Mouse (Mus musculus) spleen, embryonic (tissue): ENCODE measurements at regions not wholly inside any gene's neighbourhood (a gene's known extent, or its start where the extent isn't known, plus 50 kb on each side); places are given as distances from the start of the nearest gene placed in this dataset.

Source experiments
- CTCF ChIA-PET: fragments of 350-600 bp; sonication (Branson Sonifier 250); formaldehyde crosslinking; loops from one replicate; lab custom pipeline; 2022; lab: Charles Lee

DNA sequence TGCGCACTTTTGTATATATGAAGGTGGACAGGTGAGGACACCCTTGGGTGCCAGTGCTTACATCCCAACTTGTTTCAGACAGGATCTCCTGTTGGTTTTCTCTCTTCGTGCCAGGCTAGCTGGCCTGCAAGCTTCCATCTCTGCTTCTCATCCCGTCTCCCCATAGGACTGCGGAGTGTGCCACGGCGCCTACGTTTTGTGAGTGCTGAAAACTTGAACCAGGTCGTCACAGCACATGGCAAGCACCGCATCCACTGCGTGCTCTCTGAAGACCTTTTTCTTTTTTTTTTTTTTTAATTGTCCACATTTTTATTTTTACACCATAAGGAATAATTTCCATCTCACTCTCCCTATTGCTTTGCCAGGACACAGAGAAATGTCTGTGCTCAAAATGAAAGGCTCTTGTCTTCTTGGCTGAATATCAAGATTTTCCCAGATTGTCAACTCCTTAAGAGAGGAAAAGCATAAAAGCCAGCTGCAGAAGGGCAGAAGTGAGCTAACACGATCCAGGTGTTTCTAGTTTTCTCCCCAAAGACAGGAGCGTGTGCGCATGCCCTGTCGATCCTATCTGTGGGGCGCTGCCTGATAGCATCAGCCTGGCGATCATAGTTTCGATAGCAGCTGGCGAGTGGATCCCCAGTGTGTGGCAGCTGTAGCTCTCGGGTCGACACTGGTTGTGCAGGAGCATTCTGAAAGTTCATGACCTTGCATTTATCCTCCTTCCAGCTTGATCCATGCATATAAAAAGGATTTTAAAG lies 326.4 kb upstream of the Ddhd1 start:
- CTCF ChIA-PET: no interaction called here

DNA sequence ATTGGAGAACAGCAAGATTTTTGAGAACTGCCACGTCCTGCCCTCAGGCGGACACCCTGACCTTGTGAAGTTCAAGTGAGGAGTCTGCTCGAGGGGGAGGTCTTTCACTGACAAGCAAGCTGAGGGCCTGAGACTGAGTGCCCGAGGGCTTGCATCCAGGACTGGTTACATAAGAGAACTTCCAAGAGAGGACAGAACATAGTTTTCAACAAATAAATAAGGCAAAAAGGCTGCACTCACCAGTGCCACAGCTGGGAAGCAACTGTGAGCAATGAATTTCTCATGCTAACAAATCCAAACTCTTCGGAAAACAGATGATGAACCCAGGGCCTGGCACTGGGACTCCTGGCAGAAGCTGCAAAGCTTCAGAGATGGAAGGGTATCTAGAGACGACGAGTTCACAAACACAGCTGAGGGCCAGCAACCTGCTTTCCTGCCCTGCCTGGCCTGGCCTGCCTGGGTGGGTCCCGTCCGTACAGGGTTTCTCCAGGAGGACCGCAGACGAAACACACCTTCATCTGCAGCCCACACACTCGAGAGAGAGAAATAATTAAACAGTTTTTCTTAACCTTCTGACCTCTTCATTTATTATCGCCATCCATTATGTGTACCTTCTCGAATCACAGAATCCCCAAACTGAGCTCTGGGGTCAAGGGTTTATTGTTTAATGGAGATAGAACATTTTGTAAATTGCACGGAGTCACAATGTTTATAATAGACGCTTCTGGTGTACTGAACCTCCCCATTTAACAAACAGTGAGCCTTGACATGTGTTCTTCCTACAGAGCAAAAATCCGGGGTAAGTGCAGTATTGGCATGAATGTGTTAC lies 334.3 kb upstream of the Ddhd1 start:
- CTCF ChIA-PET: no interaction called here

DNA sequence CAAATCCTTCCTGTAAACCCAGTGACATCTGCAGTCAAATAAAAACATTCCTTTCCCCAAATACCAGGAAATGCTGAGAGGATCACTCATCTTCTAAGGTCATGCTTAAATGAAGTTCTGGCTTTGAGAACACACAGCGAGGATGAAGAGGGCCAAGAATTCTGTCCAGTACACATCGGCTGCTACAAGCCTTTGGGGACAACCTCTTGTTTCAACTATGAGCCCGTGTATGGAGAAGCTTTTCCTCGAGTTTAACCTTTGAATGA lies 334.9 kb upstream of the Ddhd1 start:
- CTCF ChIA-PET: no interaction called here

DNA sequence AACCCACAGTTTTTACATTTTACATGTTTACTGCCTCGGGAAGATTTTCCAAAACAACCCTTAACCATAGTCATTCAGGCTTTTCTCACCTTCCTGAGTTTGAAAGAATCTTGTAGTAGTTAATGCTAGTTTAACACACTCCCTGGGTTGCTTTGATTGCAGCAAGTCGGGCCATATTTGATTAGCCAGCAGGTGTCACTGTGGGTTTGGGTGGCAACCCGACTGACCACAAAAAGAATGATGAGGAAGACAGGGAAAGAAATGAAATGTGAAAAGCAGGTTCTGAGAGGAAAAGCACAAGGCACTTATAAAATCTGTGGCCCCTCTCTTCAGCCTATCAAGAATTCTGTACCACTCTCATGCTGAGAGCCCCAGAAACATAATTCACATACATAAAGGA lies 335.7 kb upstream of the Ddhd1 start:
- CTCF ChIA-PET: no interaction called here

DNA sequence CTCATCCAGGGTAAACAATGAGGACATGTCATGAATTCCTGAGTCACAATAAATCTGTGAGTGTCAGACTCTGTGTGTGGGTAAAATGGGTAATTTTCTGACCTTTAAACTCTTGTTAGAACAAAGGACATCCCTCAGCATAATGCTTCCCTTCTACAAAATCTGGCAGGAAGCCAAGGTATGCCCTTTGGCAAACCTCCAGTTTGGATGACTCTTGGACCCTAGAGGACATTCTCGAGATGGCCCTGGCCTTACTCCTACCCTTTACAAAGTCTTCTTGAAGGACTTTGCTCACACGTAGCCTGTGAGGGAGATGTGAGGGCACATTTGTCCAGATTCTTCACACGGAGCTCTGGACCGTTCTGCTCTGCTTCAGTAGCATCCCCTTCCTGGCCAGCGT lies 338.8 kb upstream of the Ddhd1 start:
- CTCF ChIA-PET: no interaction called here

DNA sequence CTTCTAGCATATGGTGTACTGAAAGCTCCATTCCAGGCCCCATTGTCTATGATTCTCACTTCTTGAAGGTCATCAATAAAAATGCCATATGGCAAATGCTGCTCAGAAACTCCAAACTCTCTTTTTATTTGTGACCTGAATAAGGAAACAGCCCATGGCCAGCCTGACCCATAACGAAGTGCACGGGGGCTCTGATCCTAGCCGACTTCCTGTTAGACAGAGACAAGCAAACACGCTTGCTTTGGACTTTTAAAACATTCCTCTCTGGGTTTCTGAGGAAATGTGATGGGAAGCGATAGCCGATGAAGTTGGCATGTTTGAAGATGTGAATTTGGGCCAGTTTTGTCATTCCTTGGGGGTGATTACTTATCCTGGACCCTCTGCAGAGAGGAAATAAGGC lies 346.1 kb upstream of the Ddhd1 start:
- CTCF ChIA-PET: no interaction called here

DNA sequence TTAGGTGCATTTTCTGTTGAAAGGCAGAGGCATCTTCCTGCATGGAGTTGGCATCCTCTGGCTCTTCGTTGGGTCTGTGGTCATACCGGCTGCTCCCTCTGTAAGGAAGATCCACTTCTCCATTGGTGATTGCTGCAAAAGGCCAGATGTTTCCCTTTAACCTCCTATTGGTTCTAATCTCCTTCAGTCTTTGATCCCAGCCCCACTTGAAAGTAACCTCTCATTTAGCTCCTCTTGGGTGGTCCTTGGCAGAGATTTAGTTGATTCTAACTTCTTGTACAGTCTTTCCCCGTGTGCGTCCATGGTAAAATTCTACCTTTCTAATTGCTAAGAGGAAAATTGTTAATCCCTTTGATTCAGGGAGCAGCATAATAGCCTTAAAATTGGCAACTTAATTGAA lies 347.4 kb upstream of the Ddhd1 start:
- CTCF ChIA-PET: no interaction called here

DNA sequence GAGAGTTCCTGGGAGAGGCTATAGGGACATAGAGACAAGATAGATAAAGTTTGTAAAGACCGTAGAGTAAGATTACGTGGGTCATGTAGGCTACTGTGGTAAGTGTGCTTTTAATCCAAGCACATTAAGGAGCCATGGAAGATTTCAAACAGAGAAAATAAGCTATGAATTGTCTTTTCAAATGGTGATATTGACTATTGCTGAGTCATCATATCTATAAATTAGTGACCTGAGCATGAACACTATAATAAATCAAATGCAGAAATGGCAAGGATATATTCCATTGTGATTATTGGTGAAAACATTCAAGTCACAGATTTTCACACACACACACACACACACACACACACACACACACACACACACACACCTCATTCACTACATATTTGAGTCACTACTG lies 355.3 kb upstream of the Ddhd1 start:
- CTCF ChIA-PET: interaction anchor here (0.5 kb wide), 1 partner anchor 13 kb away, joined by 9 read pairs; no protein-coding TSS in a partner anchor

DNA sequence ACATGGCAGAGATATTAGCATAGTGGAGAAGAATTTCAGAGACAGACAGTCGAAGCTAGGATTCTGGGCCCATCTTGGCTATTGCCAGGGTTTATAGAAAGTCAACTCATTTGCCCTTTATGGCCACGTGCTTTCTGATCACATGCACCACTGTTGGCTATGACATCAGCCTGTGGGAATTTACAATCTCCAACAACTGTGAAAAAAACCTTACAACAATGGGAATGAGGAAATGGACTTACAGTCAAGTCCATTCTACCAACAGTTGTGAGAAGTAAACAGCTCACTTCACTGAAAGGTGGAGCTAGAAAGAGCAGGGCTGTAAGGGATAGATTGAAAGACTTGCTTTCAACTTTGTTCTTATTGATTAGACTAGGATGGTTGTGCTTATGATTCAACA lies 356.1 kb upstream of the Ddhd1 start:
- CTCF ChIA-PET: no interaction called here

DNA sequence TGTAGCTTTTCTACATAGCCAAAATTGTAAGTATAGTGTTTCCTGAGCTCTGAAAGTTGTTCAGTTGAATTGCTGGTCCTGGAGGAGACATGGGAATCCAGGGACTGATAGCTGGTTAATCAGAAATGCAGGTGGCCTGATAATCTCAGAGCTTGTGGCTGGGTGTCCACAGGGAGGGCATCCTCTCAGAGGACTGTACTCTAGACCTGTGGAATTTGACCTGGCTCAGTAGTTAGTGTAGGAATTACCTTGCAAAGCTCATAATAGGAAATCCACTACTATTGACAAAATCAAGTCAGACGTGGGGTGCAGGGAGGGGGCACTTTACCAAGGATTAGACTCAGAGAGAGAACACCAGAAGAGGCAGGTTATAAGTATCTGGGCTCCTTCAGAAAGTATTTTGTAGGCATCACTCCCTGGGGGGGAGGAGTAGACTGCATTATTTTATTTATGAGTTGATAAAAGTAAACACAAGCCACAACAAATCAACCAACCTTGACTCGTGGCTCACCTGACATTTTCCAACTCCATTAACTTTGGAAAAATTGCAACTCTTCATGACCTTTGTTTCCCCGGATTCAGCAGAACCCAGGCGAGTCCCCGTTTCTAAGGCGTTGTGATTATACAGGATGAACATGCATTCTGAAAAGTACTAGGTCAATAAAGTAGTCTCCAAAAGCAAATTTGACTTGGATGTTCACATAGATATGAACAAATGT lies 357.9 kb upstream of the Ddhd1 start:
- CTCF ChIA-PET: no interaction called here

DNA sequence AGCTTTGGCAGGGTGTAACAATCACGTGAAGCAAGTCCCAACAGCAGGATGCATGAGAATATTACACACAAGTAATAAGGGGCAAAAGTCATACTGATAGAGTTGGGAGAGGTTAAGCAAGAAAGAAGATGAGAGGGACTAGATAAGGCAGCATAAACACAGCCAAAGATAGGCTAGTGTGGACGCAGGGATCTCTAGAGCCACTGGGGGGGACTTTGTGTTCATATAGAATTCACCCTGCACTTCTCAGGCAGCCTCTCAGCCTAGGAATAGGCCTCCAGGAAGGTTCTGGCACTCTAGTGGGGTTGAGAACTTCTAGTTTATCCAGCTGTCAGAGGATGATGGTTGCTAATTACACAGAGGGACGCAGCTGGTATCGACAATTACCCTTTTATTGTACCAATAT lies 358.8 kb upstream of the Ddhd1 start:
- CTCF ChIA-PET: no interaction called here

DNA sequence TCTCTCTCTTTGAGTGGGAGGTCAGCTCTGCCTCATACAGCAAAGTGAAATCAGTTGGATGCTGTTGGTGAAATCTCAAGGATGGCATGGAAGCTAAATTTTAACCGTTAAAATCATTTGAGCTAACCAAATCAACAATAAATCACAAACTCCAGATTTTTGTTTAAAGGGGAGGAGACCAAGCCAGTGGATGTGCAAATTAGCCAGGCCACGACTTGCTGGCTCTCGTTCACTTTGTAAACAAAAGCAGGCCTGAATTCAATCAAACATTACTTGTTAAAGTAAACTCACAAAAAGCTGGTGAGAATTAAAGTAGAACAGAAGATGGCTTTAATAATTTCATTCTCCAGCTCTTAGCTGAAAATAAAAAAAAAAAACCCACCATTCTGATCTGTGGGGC lies 359.3 kb upstream of the Ddhd1 start:
- CTCF ChIA-PET: no interaction called here

DNA sequence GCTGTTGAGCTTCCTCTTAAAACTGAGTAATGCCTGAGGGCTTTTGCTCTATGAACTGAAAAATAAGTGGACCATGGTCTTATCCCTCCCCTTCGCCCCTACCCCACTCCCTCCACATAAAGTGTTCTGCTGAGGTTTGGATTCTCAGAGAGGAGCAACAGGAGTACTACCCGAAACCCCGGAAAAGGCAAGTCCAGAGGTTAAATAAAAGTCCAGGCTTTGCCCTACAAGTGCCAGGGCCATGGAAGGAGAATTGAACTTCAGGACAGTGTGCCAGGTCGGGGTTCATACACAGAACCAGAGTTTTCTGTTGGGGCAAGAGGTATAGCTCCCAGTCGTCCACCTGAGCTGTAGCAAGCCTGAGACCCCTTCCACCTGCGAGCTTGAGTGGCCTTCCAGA lies 360.0 kb upstream of the Ddhd1 start:
- CTCF ChIA-PET: no interaction called here

DNA sequence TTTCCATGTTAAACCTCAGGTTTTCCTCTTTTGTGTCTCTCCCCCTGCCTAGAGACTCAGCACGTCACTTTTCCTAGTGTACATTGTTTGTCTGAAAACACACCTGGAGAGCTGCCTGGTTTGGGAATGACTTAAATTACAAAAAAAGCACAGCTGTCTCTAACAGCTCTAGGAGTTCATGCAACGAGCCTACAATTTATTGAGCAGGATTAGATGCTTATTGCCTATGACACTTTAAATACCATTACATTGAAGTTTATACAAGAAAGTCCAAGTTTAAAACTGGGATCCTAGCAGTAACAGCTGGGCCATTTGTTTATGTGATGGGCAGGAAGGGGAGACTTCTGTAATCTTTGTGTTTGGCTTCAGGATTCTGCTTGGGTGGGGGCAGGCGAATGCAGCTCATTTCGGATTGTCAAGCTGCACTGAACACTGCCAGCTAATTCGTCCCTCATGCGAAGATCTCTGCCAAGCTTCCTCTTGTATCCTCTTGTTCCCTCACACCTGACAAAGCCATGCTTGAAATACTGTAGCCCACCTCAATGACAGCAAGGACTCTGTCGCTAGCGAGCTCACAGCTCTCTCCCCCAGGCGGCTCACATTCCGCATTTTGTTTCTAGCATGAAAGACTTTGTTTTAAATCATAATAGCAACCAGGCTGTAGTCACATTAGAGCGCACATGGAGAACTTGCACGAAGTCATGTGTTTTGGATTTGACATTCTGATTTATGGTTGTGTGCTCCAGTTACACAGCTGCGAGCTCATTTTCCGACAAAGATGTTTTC lies 359.8 kb upstream of the Gm15217 start:
- CTCF ChIA-PET: no interaction called here

DNA sequence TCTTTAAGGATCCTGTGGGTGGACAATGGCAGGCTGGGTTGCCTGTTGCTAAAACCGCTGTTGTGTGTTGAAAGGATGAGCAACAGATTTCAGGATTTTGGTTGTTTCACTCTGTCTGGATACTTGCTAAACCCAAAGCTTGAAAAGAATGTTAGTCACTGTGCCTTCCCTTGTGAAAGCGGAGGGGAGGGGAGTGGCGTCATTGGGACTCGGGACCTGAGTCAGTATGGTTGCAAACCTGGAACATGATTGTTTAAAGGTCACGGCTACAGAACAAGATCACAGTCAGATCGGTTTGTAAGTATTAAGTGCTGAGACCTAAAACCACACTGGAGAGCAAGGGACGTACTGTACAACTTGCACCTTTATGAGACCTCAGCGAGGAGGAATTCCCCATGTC lies 344.9 kb upstream of the Gm15217 start:
- CTCF ChIA-PET: no interaction called here

DNA sequence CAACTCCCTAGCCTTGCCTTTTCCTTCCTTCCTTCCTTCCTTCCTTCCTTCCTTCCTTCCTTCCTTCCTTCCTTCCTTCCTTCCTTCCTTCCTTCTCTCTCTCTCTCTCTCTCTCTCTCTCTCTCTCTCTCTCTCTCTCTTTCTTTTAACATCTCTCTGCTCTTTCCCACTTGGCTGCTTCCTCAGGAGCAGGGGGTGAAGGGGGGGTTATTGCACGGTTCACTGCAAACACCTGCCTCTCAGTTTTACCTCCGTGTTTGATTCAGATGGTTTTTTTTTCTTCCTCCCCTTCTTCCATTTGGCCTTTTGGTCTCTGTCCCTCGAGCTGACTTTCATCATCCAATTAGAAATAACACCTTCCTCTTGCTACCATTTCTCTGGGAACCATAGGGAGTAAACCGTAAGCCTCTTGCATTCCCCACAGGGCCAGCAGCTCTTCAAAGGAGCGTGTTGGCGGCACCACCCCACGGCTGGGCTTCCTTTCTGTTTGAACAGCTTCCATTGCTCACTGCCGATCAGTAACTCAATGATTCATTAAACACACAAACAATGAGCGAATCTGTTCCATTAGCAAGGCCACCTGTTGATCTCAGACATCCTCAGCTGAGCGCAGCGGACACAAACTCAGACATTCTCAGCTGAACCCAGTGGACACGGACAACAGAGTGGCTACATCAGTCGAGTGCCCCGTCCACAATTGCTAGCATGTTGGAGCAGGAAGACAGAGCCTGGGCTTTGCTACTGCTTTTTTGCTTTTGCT lies 318.4 kb upstream of the Gm15217 start:
- CTCF ChIA-PET: no interaction called here

DNA sequence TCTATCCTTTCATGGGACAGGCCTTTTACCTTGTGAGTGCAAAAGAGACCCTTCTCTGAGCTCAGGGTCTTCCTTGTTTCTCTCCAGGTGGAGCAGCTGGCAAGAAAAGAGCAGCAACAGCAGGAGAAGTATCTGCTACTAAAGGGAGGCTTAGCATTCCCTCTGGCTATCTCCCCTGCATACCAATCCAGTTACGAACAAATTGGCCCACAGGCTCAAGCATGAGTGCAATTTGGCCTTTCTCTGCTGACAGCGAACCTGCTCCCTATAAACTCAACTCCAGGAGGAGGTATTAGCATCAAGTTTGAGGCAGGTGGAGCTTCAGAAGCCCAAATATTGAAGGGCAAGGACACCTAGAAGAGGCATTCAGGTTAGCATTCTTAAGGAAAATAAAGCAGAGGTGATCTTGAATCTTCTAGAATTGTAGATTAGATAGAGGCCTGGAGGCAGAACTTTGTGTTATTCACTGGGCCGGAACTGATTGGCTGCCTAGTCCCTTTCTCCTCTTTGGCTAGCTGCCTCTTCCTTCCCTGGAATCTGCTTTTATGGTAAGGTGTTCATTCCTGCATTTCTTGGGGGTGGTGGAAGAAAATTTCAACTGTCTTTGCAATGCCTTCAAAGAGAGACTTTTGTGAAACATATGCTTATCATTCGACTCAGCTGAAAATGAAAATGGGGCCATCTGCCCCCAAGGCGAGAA lies 312.0 kb upstream of the Gm15217 start:
- CTCF ChIA-PET: no interaction called here

DNA sequence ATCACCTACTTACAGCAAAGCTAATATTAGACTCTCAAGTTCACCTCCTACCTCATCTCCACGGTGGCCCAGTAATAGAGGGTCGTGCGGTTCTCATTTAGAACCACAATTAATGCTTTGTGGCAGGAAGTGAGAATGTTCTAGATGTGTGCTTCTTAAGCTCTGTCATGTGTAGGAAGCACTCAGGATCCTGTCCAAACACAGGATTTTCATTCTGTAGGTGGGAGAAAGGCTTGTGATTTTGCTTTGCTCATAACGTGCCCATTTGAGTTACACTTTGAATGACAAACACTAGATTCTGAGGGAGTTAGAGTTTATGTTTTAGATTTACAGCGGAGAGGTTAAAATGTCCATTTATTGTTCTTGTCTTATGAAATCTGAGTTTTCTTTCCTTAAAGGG lies 308.0 kb upstream of the Gm15217 start:
- CTCF ChIA-PET: no interaction called here

DNA sequence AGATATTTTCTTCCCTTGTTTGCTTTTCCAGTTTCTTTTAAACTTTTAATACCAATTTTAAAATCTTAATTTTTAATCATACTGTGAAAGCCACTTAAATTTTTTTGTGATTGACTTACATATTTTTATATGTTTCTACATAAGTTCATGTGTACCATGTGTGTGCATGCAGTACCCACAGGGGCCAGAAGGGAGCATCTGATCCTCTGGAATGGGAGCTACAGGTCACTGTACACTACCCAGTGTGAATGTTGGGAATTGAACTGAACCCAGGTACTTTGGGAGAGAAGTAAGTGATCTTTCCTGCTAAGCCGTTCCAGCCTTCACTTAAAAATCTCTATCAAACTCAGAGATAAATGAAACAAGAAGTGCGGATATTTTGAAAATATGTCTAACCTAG lies 302.5 kb upstream of the Gm15217 start:
- CTCF ChIA-PET: no interaction called here

DNA sequence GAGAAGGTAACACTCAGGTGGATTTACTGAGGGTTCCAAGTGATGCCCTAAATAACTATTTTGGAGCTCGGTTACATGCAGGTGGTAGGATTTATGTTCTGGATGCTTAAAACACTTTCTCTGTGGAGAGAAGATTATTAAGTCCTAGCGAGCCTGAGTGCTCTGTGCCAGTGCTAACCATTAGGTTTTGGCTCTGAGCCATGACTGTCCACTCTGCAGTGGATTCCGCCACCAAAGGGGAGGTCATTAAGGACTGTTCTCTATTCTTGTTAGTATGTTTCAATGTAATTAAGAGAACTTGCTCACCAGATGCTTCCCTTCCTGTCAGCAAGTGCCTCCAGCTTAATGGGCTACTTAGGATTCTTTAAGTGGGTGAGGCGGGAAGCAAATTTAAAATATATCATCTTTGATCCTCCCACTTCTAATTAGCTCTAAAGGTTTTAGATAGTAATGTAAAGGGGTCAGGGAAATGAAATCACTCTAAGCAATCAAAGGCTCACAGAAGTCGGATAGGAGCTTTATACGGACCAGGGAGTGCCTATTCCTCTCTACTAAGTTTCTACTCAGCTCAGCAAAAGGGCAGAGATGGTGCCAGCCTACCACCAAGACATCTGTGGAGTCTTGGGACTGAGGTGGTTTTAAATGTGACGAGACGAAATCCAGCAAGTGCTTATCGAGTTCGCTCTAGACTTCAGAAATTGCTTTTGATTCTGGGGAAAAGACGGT lies 301.6 kb upstream of the Gm15217 start:
- CTCF ChIA-PET: no interaction called here
